Mouse (Mus musculus) left cerebral cortex, adult 11 months (tissue): ENCODE measurements around the gene Selp.

Source experiments
- DNase-seq: peaks from one replicate; pipeline ENCODE4 v3.0.0; 2022; ENCODE audit warnings: low spot score

The Selp gene

GRCm38 (mm10) chr1:164114947-164115493 is at the start of gene Selp:
TSS of gene Selp (plus strand) at chr1:164115264.
- DNase-seq: no peak

GRCm38 (mm10) chr1:164069261-164069660 is 45.8 kb upstream of the Selp start:
- no peak for DNase-seq

- DNase-seq: no peak
Measured at GRCm38 (mm10) chr1:164070461-164070860, 44.6 kb upstream of the Selp start.

GRCm38 (mm10) chr1:164071111-164071510 is 44.0 kb upstream of the Selp start:
- no peak for DNase-seq

GRCm38 (mm10) chr1:164072001-164072400 is 43.1 kb upstream of the Selp start:
- no peak for DNase-seq

- no peak for DNase-seq
Measured at GRCm38 (mm10) chr1:164073091-164073490, 42.0 kb upstream of the Selp start.

GRCm38 (mm10) chr1:164073803-164074202 is 41.3 kb upstream of the Selp start:
- no peak for DNase-seq

GRCm38 (mm10) chr1:164074606-164075140 is 40.4 kb upstream of the Selp start:
- no peak for DNase-seq

GRCm38 (mm10) chr1:164075416-164075815 is 39.6 kb upstream of the Selp start:
- DNase-seq: no peak

- no peak for DNase-seq
Measured at GRCm38 (mm10) chr1:164076441-164076840, 38.6 kb upstream of the Selp start.

- no peak for DNase-seq
Measured at GRCm38 (mm10) chr1:164077031-164077430, 38.0 kb upstream of the Selp start.

- no peak for DNase-seq
Measured at GRCm38 (mm10) chr1:164078323-164078741, 36.7 kb upstream of the Selp start.

- no peak for DNase-seq
Measured at GRCm38 (mm10) chr1:164079091-164079490, 36.0 kb upstream of the Selp start.

GRCm38 (mm10) chr1:164083046-164083445 is 32.0 kb upstream of the Selp start:
- no peak for DNase-seq

GRCm38 (mm10) chr1:164086797-164087196 is 28.3 kb upstream of the Selp start:
- no peak for DNase-seq

GRCm38 (mm10) chr1:164087872-164088271 is 27.2 kb upstream of the Selp start:
- no peak for DNase-seq

GRCm38 (mm10) chr1:164096780-164097179 is 18.3 kb upstream of the Selp start:
- no peak for DNase-seq

- DNase-seq: no peak
Measured at GRCm38 (mm10) chr1:164097911-164098310, 17.2 kb upstream of the Selp start.

GRCm38 (mm10) chr1:164098372-164098771 is 16.7 kb upstream of the Selp start:
- DNase-seq: no peak

- no peak for DNase-seq
Measured at GRCm38 (mm10) chr1:164109763-164110162, 5.3 kb upstream of the Selp start.

- DNase-seq: no peak
Measured at GRCm38 (mm10) chr1:164110591-164111329, 4.3 kb upstream of the Selp start.

- no peak for DNase-seq
Measured at GRCm38 (mm10) chr1:164114280-164114679, 784 bp upstream of the Selp start.

GRCm38 (mm10) chr1:164115647-164116046 is 583 bp downstream of the Selp start:
- DNase-seq: no peak

GRCm38 (mm10) chr1:164117869-164118268 is 2.8 kb downstream of the Selp start:
- no peak for DNase-seq
